Mouse (Mus musculus) right cerebral cortex, postnatal 36 days (tissue): ENCODE measurements around the gene Atxn2.
"Not testable (repeated sequence)": the region's sequence is repeated elsewhere in the genome, so short reads cannot be mapped to it uniquely, and the experiment has no call there.

ENCODE experiments used
- DNase-seq, 2 experiments: peaks; one replicate each; pipeline ENCODE4 v3.0.0; 2022; ENCODE audit warnings: low spot score in 2 of 2, mixed read lengths in 1 of 2

Atxn2 gene

GRCm38 (mm10) chr5:121835949-121836691 is 125.0 kb downstream of the Atxn2 start:
- DNase-seq = no peak

- peak; percentile 69 to 72 for DNase-seq
Observed at GRCm38 (mm10) chr5:121836692-121837415, 125.7 kb downstream of the Atxn2 start.

- DNase-seq = no peak
Observed at GRCm38 (mm10) chr5:121837441-121838340, 126.6 kb downstream of the Atxn2 start, which contains the start of gene Sh2b3. Sh2b3 (minus strand) TSS chr5:121837646.

GRCm38 (mm10) chr5:121838341-121839127 is 127.4 kb downstream of the Atxn2 start:
- DNase-seq = no peak

- DNase-seq = no peak
Observed at GRCm38 (mm10) chr5:121839128-121839473, 128.0 kb downstream of the Atxn2 start.

- DNase-seq = no peak
Observed at GRCm38 (mm10) chr5:121841516-121841915, 130.4 kb downstream of the Atxn2 start.

- no peak for DNase-seq
Observed at GRCm38 (mm10) chr5:121841973-121842372, 130.8 kb downstream of the Atxn2 start.

GRCm38 (mm10) chr5:121842665-121843118 is 131.6 kb downstream of the Atxn2 start:
- peak in 1 of 2 experiments; percentile 61 for DNase-seq

- no peak for DNase-seq
Observed at GRCm38 (mm10) chr5:121843138-121843905, 132.2 kb downstream of the Atxn2 start.

- DNase-seq = no peak
Observed at GRCm38 (mm10) chr5:121845361-121845760, 134.2 kb downstream of the Atxn2 start.

- DNase-seq = no peak
Observed at GRCm38 (mm10) chr5:121846322-121846721, 135.2 kb downstream of the Atxn2 start.

GRCm38 (mm10) chr5:121847269-121847668 is 136.1 kb downstream of the Atxn2 start:
- DNase-seq = not testable (repeated sequence)

- no peak for DNase-seq
Observed at GRCm38 (mm10) chr5:121848035-121848519, 136.9 kb downstream of the Atxn2 start.

GRCm38 (mm10) chr5:121848743-121849142 is 137.6 kb downstream of the Atxn2 start, which contains the start of gene Pheta1:
Pheta1 (plus strand) TSS chr5:121848984.
- peak; percentile 82 to 85 for DNase-seq

GRCm38 (mm10) chr5:121849478-121850349 is 138.6 kb downstream of the Atxn2 start:
- DNase-seq = no peak

GRCm38 (mm10) chr5:121853368-121854051 is 142.4 kb downstream of the Atxn2 start:
- DNase-seq = no peak

GRCm38 (mm10) chr5:121854768-121855167 is 143.6 kb downstream of the Atxn2 start:
- DNase-seq = no peak

- DNase-seq = no peak
Observed at GRCm38 (mm10) chr5:121856740-121857139, 145.6 kb downstream of the Atxn2 start.
